Mouse (Mus musculus) kidney, adult 8-10 months (tissue): ENCODE results near the gene Mustn1.

Source experiments
- DNase-seq, 2 experiments: peaks; one replicate each; pipeline ENCODE4 v3.0.0; 2022

Mustn1 gene

GRCm38 (mm10) chr14:30878958-30879571, at the start of gene Mustn1:
Gene Mustn1 (plus strand): TSS chr14:30879200.
- no peak for DNase-seq

GRCm38 (mm10) chr14:30837416-30837996, 41.5 kb upstream of the Mustn1 start:
- DNase-seq = no peak

- no peak for DNase-seq
Observed at GRCm38 (mm10) chr14:30843701-30844100, 35.3 kb upstream of the Mustn1 start.

GRCm38 (mm10) chr14:30850504-30850903, 28.5 kb upstream of the Mustn1 start:
- no peak for DNase-seq

GRCm38 (mm10) chr14:30852325-30852724, 26.7 kb upstream of the Mustn1 start:
- no peak for DNase-seq

- DNase-seq = no peak
Observed at GRCm38 (mm10) chr14:30855316-30855715, 23.7 kb upstream of the Mustn1 start.

- no peak for DNase-seq
Observed at GRCm38 (mm10) chr14:30856885-30857507, 22.0 kb upstream of the Mustn1 start.

- peak in 1 of 2 experiments; percentile 52 for DNase-seq
Observed at GRCm38 (mm10) chr14:30857990-30858389, 21.0 kb upstream of the Mustn1 start.

- no peak for DNase-seq
Observed at GRCm38 (mm10) chr14:30861421-30862125, 17.4 kb upstream of the Mustn1 start.

- no peak for DNase-seq
Observed at GRCm38 (mm10) chr14:30862368-30862767, 16.6 kb upstream of the Mustn1 start.

- no peak for DNase-seq
Observed at GRCm38 (mm10) chr14:30865311-30865710, 13.7 kb upstream of the Mustn1 start.

- DNase-seq = peak; percentile 53 to 75
Observed at GRCm38 (mm10) chr14:30867042-30867441, 12.0 kb upstream of the Mustn1 start.

GRCm38 (mm10) chr14:30868826-30869225, 10.2 kb upstream of the Mustn1 start:
- DNase-seq = no peak

GRCm38 (mm10) chr14:30869391-30869801, 9.6 kb upstream of the Mustn1 start:
- DNase-seq = no peak

- DNase-seq = no peak
Observed at GRCm38 (mm10) chr14:30870206-30871147, 8.5 kb upstream of the Mustn1 start.

- DNase-seq = no peak
Observed at GRCm38 (mm10) chr14:30874095-30874700, 4.8 kb upstream of the Mustn1 start.

- DNase-seq = no peak
Observed at GRCm38 (mm10) chr14:30875130-30875865, 3.7 kb upstream of the Mustn1 start.

- DNase-seq = no peak
Observed at GRCm38 (mm10) chr14:30875955-30876354, 3.0 kb upstream of the Mustn1 start.

- no peak for DNase-seq
Observed at GRCm38 (mm10) chr14:30876451-30876850, 2.5 kb upstream of the Mustn1 start.

- DNase-seq = no peak
Observed at GRCm38 (mm10) chr14:30877827-30878226, 1.2 kb upstream of the Mustn1 start.

GRCm38 (mm10) chr14:30879794-30880193, 794 bp downstream of the Mustn1 start:
- no peak for DNase-seq
